Mouse (Mus musculus) limb, embryonic 13.5 days (tissue): ENCODE results near the gene Pros1. TPM values are rescaled to one million over a fixed set of nuclear protein-coding genes. Genes with fewer than 3 reads are reported as not detected.

ENCODE experiments used
- ATAC-seq: fragments of 200-750 bp; cut with Nextera tagmentation; 2 replicates; pipeline ENCODE4 v1.8.0; 2017; ENCODE audit warnings: low read depth, moderate number of reproducible peaks, moderate TSS enrichment; ENCODE audit not compliant: low FRiP score
- H3K27ac ChIP-seq: fragments of 300-500 bp; sonication (generic); 2 replicates; pipeline ENCODE4 v1.5.1; 2015; ENCODE audit warnings: inconsistent platforms, mild to moderate bottlenecking, moderate library complexity
- H3K27me3 ChIP-seq: fragments of 300-500 bp; sonication (generic); 2 replicates; pipeline ENCODE4 v1.6.1; 2015; ENCODE audit warnings: mild to moderate bottlenecking, inconsistent platforms
- H3K36me3 ChIP-seq: fragments of 300-500 bp; sonication (generic); 2 replicates; pipeline ENCODE4 v1.6.1; 2015; ENCODE audit warnings: inconsistent platforms, mild to moderate bottlenecking, moderate library complexity
- H3K4me1 ChIP-seq: fragments of 300-500 bp; sonication (generic); 2 replicates; pipeline ENCODE4 v1.6.1; 2015; ENCODE audit warnings: inconsistent platforms
- H3K4me2 ChIP-seq: fragments of 300-500 bp; sonication (generic); replicated peaks from 2 replicates; pipeline ENCODE4 v1.6.1; 2015; ENCODE audit warnings: inconsistent platforms, mild to moderate bottlenecking, moderate library complexity
- H3K4me3 ChIP-seq: fragments of 300-500 bp; sonication (generic); 2 replicates; pipeline ENCODE4 v1.5.1; 2015; ENCODE audit warnings: moderate library complexity, mild to moderate bottlenecking, inconsistent platforms
- H3K9ac ChIP-seq: fragments of 300-500 bp; sonication (generic); 2 replicates; pipeline ENCODE4 v1.6.1; 2015; ENCODE audit warnings: mild to moderate bottlenecking, inconsistent platforms
- H3K9me3 ChIP-seq: fragments of 300-500 bp; sonication (generic); 2 replicates; pipeline ENCODE4 v1.6.1; 2016; ENCODE audit warnings: inconsistent platforms
- WGBS: fragments of 180-500 bp; shearing (Covaris S2); methylation state at CpG from one replicate; pipeline ENCODE4 v1.1.7; 2015; 5-methylcytosine and 5-hydroxymethylcytosine counted together
- polyA plus RNA-seq: library from polyadenylated mRNA; unstranded; fragments of >200 nt; fragmentation: Nextera tagmentation; extraction: Ambion mirVana; gene quantifications from 2 replicates; pipeline ENCODE4 v1.2.1, GENCODE M21; 2015

Gene Pros1
- polyA plus RNA-seq, 1 experiment from 2014 or later = 34.1 TPM

DNA sequence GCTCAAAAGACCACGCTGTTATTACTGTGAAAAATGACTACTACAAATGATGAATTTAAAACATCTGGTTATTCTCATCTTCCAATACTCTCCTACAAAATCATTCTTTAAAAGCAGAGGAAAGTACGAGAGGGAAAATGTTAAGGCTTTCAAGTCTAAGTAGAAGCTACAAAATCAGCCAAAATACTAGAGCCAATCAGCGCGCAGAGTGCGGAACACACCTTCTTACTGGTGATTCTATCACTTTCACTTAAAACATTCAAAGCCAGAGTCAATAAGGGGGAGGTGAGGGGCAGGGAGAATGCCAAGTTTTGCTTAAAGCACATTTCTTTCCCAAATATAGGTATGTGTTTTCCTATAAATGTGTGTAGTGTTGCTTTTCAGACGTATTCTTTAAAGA is 8.8 kb upstream of the Pros1 start:
- Histone ChIP-seq H3K4me2 (peak overlapping the region; percentile 91), H3K9me3 (no peaks in the 10 kb centered on the region), H3K4me3 (0 out of 2 replicates have a peak overlapping the region, but pooled peaks have one; percentile 88), H3K9ac (0 out of 2 replicates have a peak overlapping the region, but pooled peaks have one; percentile 35), H3K27me3 (no peaks in the 10 kb centered on the region), H3K36me3 (no peaks in the 10 kb centered on the region), H3K27ac (no peak overlapping the region), H3K4me1 (peaks cover 14% of the 10 kb centered on the region)
- 85% methylated on average over 6 of the region's 6 CpGs for WGBS
- no peak for ATAC-seq

- Histone ChIP-seq H3K27me3 (no peaks in the 10 kb centered on the region), H3K9me3 (no peaks in the 10 kb centered on the region), H3K27ac (peak within 1 kb of the TSS; percentile 70; the same call in 1 of the 2 replicates), H3K4me3 (peak within 1 kb of the TSS; percentile 88), H3K9ac (peak within 1 kb of the TSS; percentile 86), H3K4me2 (peak within 1 kb of the TSS; percentile 91), H3K36me3 (no peaks in the 10 kb centered on the region), H3K4me1 (peaks cover 14% of the 10 kb centered on the region)
- under 1% methylated on average over 51 of the region's 52 CpGs for WGBS
- ATAC-seq = peak; percentile 100
Observed at GRCm38 (mm10) chr16:62846498-62847312, 7.4 kb upstream of the Pros1 start, which contains the start of gene Arl13b. TSS of gene Arl13b (minus strand) at chr16:62847040.

GRCm38 (mm10) chr16:62852464-62853252 is 1.4 kb upstream of the Pros1 start:
- no peak overlapping the region for H3K9ac ChIP-seq
- no peak for ATAC-seq
- H3K27ac ChIP-seq = no peak overlapping the region
- 85% methylated on average over 3 of the region's 3 CpGs for WGBS
- no peaks in the 10 kb centered on the region for H3K9me3 ChIP-seq
- H3K4me2 ChIP-seq = no peak overlapping the region
- H3K4me1 ChIP-seq = 0 out of 2 replicates have a peak, but pooled peaks cover 4% of the 10 kb centered on the region
- no peak overlapping the region for H3K4me3 ChIP-seq
- H3K27me3 ChIP-seq = no peaks in the 10 kb centered on the region
- no peaks in the 10 kb centered on the region for H3K36me3 ChIP-seq

- WGBS = 20% methylated on average over 3 of the region's 3 CpGs
- H3K4me1 ChIP-seq = 0 out of 2 replicates have a peak, but pooled peaks cover 4% of the 10 kb centered on the region
- peak; percentile 34; the same call in 1 of the 2 replicates for ATAC-seq
- H3K9ac ChIP-seq = peak overlapping the region; percentile 83
- H3K4me3 ChIP-seq = peak overlapping the region; percentile 65
- 0 out of 2 replicates have a peak overlapping the region, but pooled peaks have one; percentile 28 for H3K27ac ChIP-seq
- H3K36me3 ChIP-seq = no peaks in the 10 kb centered on the region
- H3K9me3 ChIP-seq = no peaks in the 10 kb centered on the region
- H3K4me2 ChIP-seq = peak overlapping the region; percentile 80
- H3K27me3 ChIP-seq = no peaks in the 10 kb centered on the region
Observed at GRCm38 (mm10) chr16:62853611-62854126, 438 bp upstream of the Pros1 start.

DNA sequence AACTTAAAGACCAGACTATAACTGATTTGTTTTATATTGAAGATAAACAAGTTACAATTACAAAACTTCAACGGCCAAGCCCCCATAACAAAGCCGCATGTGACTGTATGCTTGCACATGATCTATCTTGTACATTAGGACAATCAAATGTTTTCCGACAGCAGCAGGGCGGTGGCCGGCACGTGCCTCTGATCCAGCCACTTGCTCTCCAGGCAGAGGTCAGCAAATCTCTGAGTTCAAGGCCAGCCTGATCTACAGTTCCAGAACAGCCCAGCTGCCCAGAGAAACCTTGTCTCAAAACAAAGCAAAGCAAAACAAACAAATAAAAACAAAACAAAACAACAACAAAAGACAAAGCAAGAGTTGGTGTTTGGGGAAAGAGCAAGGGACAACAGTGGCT is 1.3 kb downstream of the Pros1 start:
- no peak overlapping the region for H3K27ac ChIP-seq
- no peaks in the 10 kb centered on the region for H3K36me3 ChIP-seq
- no peak for ATAC-seq
- no peak overlapping the region for H3K4me3 ChIP-seq
- no peak overlapping the region for H3K9ac ChIP-seq
- WGBS = 79% methylated on average over 6 of the region's 6 CpGs
- no peaks in the 10 kb centered on the region for H3K27me3 ChIP-seq
- H3K4me1 ChIP-seq = 0 out of 2 replicates have a peak, but pooled peaks cover 4% of the 10 kb centered on the region
- no peaks in the 10 kb centered on the region for H3K9me3 ChIP-seq
- H3K4me2 ChIP-seq = peak overlapping the region; percentile 17; the same call in 1 of the 2 replicates

- H3K36me3 ChIP-seq = no peaks in the 10 kb centered on the region
- H3K4me2 ChIP-seq = no peak overlapping the region
- H3K27me3 ChIP-seq = no peaks in the 10 kb centered on the region
- no peak overlapping the region for H3K27ac ChIP-seq
- ATAC-seq = no peak
- no peak overlapping the region for H3K9ac ChIP-seq
- no peaks in the 10 kb centered on the region for H3K9me3 ChIP-seq
- H3K4me1 ChIP-seq = 0 out of 2 replicates have a peak, but pooled peaks cover 4% of the 10 kb centered on the region
- WGBS = 96% methylated on average over 2 of the region's 2 CpGs
- H3K4me3 ChIP-seq = no peak overlapping the region
Observed at GRCm38 (mm10) chr16:62856273-62856672, 2.2 kb downstream of the Pros1 start.

- 91% methylated on average over 2 of the region's 2 CpGs for WGBS
Observed at GRCm38 (mm10) chr16:62857498-62857897, 3.4 kb downstream of the Pros1 start.

GRCm38 (mm10) chr16:62858018-62858417 is 3.9 kb downstream of the Pros1 start:
- Histone ChIP-seq H3K27ac (no peak overlapping the region), H3K4me1 (0 out of 2 replicates have a peak, but pooled peaks cover 4% of the 10 kb centered on the region), H3K4me2 (no peak overlapping the region), H3K9ac (no peak overlapping the region), H3K9me3 (no peaks in the 10 kb centered on the region), H3K4me3 (no peak overlapping the region), H3K36me3 (no peaks in the 10 kb centered on the region), H3K27me3 (no peaks in the 10 kb centered on the region)
- ATAC-seq = no peak
- 88% methylated on average over 1 of the region's 1 CpGs for WGBS

More at GRCm38 (mm10) chr16:62857498-62857897, 3.4 kb downstream of the Pros1 start:
- H3K27me3 ChIP-seq = no peaks in the 10 kb centered on the region
- H3K4me3 ChIP-seq = no peak overlapping the region
- no peak overlapping the region for H3K27ac ChIP-seq
- H3K4me1 ChIP-seq = 0 out of 2 replicates have a peak, but pooled peaks cover 4% of the 10 kb centered on the region
- no peak for ATAC-seq
- H3K36me3 ChIP-seq = no peaks in the 10 kb centered on the region
- no peaks in the 10 kb centered on the region for H3K9me3 ChIP-seq
- no peak overlapping the region for H3K9ac ChIP-seq
- H3K4me2 ChIP-seq = no peak overlapping the region

DNA sequence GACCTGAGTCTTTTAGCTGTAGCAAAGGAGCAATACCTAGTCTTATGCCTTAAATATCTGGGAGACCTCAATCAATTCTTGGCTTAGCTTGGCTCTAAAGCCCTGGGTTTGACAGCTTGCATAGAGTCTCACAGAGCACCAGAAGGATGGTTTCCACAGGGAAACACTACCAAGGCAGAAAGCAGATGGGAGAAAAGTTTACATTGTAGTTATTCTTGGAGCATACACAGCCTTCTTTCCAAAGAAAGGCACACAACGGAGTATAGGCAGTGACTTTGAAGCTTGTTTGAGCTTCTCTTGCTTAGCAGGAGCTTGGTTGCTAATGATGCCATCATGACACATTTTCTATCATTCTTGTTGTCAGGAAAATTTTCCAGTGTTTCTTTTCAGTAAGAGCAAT is 6.0 kb downstream of the Pros1 start:
- no peak overlapping the region for H3K4me2 ChIP-seq
- H3K36me3 ChIP-seq = no peaks in the 10 kb centered on the region
- H3K9ac ChIP-seq = no peak overlapping the region
- 0 out of 2 replicates have a peak, but pooled peaks cover 4% of the 10 kb centered on the region for H3K4me1 ChIP-seq
- 84% methylated on average over 1 of the region's 1 CpGs for WGBS
- H3K4me3 ChIP-seq = no peak overlapping the region
- H3K27me3 ChIP-seq = no peaks in the 10 kb centered on the region
- ATAC-seq = no peak
- no peak overlapping the region for H3K27ac ChIP-seq
- H3K9me3 ChIP-seq = no peaks in the 10 kb centered on the region

DNA sequence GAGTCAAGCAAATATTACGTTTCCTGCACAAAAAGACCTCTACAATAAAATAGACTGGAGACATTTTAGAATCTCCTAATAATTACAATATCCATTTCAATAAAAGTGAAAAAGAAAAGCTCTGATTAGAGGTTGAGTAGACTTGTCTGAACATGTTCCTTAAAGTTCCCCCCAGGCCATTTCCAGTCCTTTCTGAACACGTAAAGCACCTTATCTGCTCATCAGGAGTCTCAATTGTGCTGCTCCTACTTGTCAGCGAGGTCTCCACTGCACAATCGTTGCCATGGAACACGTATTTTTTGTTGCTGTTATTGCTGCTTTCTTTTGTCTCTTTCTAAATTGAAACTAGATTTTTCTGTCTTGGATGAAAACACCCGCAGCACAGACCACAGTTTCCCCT is 7.3 kb downstream of the Pros1 start:
- Histone ChIP-seq H3K9me3 (no peaks in the 10 kb centered on the region), H3K4me3 (no peak overlapping the region), H3K4me2 (no peak overlapping the region), H3K27me3 (no peaks in the 10 kb centered on the region), H3K36me3 (no peaks in the 10 kb centered on the region), H3K9ac (no peak overlapping the region), H3K27ac (no peak overlapping the region), H3K4me1 (no peaks in the 10 kb centered on the region)
- ATAC-seq = no peak
- WGBS = 82% methylated on average over 6 of the region's 6 CpGs

GRCm38 (mm10) chr16:62872688-62873117 is 18.6 kb downstream of the Pros1 start:
- Histone ChIP-seq H3K4me1 (no peaks in the 10 kb centered on the region), H3K9me3 (peaks cover 5% of the 10 kb centered on the region; the same call in 1 of the 2 replicates), H3K4me3 (no peak overlapping the region), H3K4me2 (no peak overlapping the region), H3K9ac (no peak overlapping the region), H3K27ac (no peak overlapping the region), H3K36me3 (no peaks in the 10 kb centered on the region), H3K27me3 (no peaks in the 10 kb centered on the region)
- 48% methylated on average over 5 of the region's 5 CpGs for WGBS
- no peak for ATAC-seq
